Mouse (Mus musculus) heart, embryonic 13.5 days (tissue): ENCODE measurements at regions not wholly inside any gene's neighbourhood (a gene's known extent, or its start where the extent isn't known, plus 50 kb on each side); places are given as distances from the start of the nearest gene placed in this dataset.

ENCODE experiments used
- ATAC-seq: fragments of 200-750 bp; cut with Nextera tagmentation; 2 replicates; pipeline ENCODE4 v1.8.0; 2017; ENCODE audit warnings: moderate TSS enrichment; ENCODE audit not compliant: insufficient number of reproducible peaks, low FRiP score, low TSS enrichment; ENCODE audit errors: extremely low read depth
- H3K27ac ChIP-seq: fragments of 300-500 bp; sonication (generic); replicated peaks from 2 replicates; pipeline ENCODE4 v1.5.1; 2015; ENCODE audit warnings: moderate library complexity, mild to moderate bottlenecking, inconsistent platforms
- H3K27me3 ChIP-seq: fragments of 300-500 bp; sonication (generic); replicated peaks from 2 replicates; pipeline ENCODE4 v1.6.1; 2015; ENCODE audit warnings: mild to moderate bottlenecking, inconsistent platforms
- H3K36me3 ChIP-seq: fragments of 300-500 bp; sonication (generic); 2 replicates; pipeline ENCODE4 v1.6.1; 2015; ENCODE audit warnings: mild to moderate bottlenecking, inconsistent platforms
- H3K4me1 ChIP-seq: fragments of 300-500 bp; sonication (generic); 2 replicates; pipeline ENCODE4 v1.6.1; 2015; ENCODE audit warnings: inconsistent platforms
- H3K4me2 ChIP-seq: fragments of 300-500 bp; sonication (generic); 2 replicates; pipeline ENCODE4 v1.6.1; 2015; ENCODE audit warnings: inconsistent platforms, mild to moderate bottlenecking, moderate library complexity
- H3K4me3 ChIP-seq: fragments of 300-500 bp; sonication (generic); 2 replicates; pipeline ENCODE4 v1.5.1; 2015; ENCODE audit warnings: moderate library complexity, mild to moderate bottlenecking, inconsistent platforms
- H3K9ac ChIP-seq: fragments of 300-500 bp; sonication (generic); 2 replicates; pipeline ENCODE4 v1.6.1; 2015; ENCODE audit warnings: inconsistent platforms, mild to moderate bottlenecking, moderate library complexity
- H3K9me3 ChIP-seq: fragments of 300-500 bp; sonication (generic); 2 replicates; pipeline ENCODE4 v1.6.1; 2016; ENCODE audit warnings: inconsistent platforms
- WGBS: fragments of 180-500 bp; shearing (Covaris S2); methylation state at CpG from one replicate; pipeline ENCODE4 v1.1.7; 2015; ENCODE audit warnings: mixed read lengths; 5-methylcytosine and 5-hydroxymethylcytosine counted together

DNA sequence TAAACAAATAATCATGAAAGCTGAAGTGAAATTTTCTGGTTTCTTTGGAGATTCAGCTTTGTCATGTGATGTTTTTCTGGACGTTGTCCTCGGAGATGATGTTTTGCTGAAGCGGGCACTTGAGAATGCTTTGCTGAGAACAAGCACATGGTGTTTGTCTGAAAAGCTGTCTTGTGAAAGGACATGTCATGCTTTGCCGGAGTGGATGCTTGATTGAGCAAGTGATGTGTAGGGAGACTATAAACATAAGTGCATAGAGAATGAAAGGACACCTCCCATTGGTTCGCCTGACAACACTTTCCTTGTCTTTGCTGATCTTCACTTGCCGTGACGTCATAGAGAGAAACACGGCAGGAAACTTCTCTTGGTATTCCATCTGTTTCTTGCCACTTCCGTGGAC, 318.9 kb downstream of the Fam84b start:
- H3K4me1 ChIP-seq: no peaks in the 10 kb centered on the region
- no peak overlapping the region for H3K4me2 ChIP-seq
- no peak overlapping the region for H3K4me3 ChIP-seq
- H3K9me3 ChIP-seq: no peaks in the 10 kb centered on the region
- no peak for ATAC-seq
- WGBS: 71% methylated on average over 9 of the region's 9 CpGs
- no peak overlapping the region for H3K9ac ChIP-seq
- no peaks in the 10 kb centered on the region for H3K27me3 ChIP-seq
- H3K27ac ChIP-seq: no peak overlapping the region
- H3K36me3 ChIP-seq: no peaks in the 10 kb centered on the region

DNA sequence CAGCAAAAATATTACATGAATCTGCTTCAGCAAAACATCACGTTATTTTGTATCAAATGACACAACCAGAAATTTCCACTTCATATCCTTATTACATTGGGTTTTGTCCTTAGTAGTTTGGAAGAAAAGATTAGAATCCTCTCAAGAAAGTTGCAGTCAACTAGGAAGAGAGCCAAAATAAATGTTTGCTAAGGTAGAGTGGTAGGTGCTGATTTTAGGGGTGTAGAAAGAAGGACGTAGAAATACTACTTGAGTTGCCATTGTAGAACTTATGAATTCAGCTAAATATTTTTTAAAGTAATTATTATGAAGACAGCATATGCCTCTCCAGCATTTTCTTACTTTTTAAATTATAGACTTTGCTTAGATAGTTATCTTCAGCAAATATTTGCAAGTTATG, 336.8 kb downstream of the Fam84b start:
- H3K27ac ChIP-seq: no peak overlapping the region
- H3K4me3 ChIP-seq: no peak overlapping the region
- H3K9ac ChIP-seq: no peak overlapping the region
- H3K4me2 ChIP-seq: no peak overlapping the region
- H3K4me1 ChIP-seq: no peaks in the 10 kb centered on the region
- no peaks in the 10 kb centered on the region for H3K9me3 ChIP-seq
- no peaks in the 10 kb centered on the region for H3K27me3 ChIP-seq
- H3K36me3 ChIP-seq: no peaks in the 10 kb centered on the region
- ATAC-seq: no peak
- 65% methylated on average over 2 of the region's 2 CpGs for WGBS

- Histone ChIP-seq H3K27ac (no peak overlapping the region), H3K4me1 (no peaks in the 10 kb centered on the region), H3K9ac (no peak overlapping the region), H3K4me3 (no peak overlapping the region), H3K27me3 (no peaks in the 10 kb centered on the region), H3K9me3 (no peaks in the 10 kb centered on the region), H3K4me2 (no peak overlapping the region), H3K36me3 (no peaks in the 10 kb centered on the region)
- no peak for ATAC-seq
- WGBS: 69% methylated on average over 4 of the region's 4 CpGs
Observed at GRCm38 (mm10) chr15:60476755-60477310, 376.7 kb downstream of the Fam84b start.

GRCm38 (mm10) chr15:60475086-60475485, 378.5 kb downstream of the Fam84b start:
- no peak overlapping the region for H3K4me2 ChIP-seq
- ATAC-seq: no peak
- no peaks in the 10 kb centered on the region for H3K36me3 ChIP-seq
- H3K4me3 ChIP-seq: no peak overlapping the region
- H3K27me3 ChIP-seq: no peaks in the 10 kb centered on the region
- no peak overlapping the region for H3K9ac ChIP-seq
- no peaks in the 10 kb centered on the region for H3K9me3 ChIP-seq
- no peaks in the 10 kb centered on the region for H3K4me1 ChIP-seq
- WGBS: 53% methylated on average over 3 of the region's 3 CpGs
- no peak overlapping the region for H3K27ac ChIP-seq

DNA sequence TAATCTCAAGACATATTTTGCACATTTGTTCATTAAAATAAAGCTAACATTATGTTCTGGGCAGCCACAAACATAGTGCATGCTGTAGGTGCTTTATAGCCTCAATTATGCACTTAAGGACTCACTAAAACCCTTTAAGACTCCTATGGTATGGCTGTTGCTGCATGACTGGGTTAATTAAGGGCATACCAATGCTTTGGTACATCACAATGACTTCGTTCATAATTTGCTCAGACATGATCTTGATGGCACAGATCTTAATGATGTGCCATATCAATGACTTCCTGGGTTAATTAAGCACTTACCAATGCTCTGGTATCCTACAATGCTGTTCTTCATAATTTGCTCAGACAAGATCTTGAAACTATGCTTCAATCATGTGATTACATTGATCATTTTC, 415.5 kb upstream of the 4933412E24Rik start:
- Histone ChIP-seq H3K9ac (no peak overlapping the region), H3K4me3 (no peak overlapping the region), H3K27me3 (no peaks in the 10 kb centered on the region), H3K27ac (no peak overlapping the region), H3K4me1 (no peaks in the 10 kb centered on the region), H3K4me2 (no peak overlapping the region), H3K36me3 (no peaks in the 10 kb centered on the region), H3K9me3 (no peaks in the 10 kb centered on the region)
- 59% methylated on average over 1 of the region's 1 CpGs for WGBS
- no peak for ATAC-seq

DNA sequence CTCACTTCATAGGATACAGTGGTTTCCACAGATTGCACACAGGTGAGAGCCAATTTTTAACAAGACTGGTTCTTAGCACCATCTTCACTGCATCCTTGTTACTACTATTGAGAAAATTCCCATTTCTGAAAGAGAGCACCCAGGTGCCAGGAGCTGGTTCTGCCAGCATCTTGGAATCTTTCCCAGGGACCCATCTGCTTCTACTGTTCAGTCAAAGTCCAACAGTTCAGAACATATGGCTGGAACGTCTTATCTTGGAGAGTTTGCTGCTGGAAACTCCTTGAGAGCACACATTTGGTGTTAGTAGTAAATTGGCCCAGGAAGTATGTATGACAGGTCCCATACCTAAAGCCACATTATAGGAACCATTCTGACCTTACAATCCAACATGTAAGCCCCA, 402.7 kb upstream of the 4933412E24Rik start:
- no peaks in the 10 kb centered on the region for H3K27me3 ChIP-seq
- H3K4me3 ChIP-seq: no peak overlapping the region
- no peak overlapping the region for H3K4me2 ChIP-seq
- 34% methylated on average over 1 of the region's 1 CpGs for WGBS
- no peak overlapping the region for H3K9ac ChIP-seq
- H3K27ac ChIP-seq: no peak overlapping the region
- no peaks in the 10 kb centered on the region for H3K9me3 ChIP-seq
- no peaks in the 10 kb centered on the region for H3K36me3 ChIP-seq
- no peak for ATAC-seq
- H3K4me1 ChIP-seq: no peaks in the 10 kb centered on the region

DNA sequence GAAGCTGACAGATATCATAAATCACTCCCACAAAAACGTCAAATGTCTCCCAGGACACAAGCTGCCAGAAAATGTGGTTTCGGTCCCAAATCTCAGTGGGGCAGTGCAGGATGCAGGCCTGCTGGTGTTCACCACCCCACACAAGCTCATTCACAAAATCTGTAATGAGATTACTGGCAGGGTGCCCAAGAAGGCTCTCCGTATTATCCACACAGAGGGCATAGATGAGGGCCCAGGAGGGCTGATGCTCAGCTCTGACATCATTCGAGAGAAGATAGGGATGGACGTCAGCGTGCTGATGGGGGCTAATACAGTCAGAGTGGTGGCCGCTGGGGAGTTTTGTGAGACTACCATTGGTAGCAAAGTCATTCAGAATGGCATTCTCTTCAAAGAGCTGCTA, 375.9 kb upstream of the 4933412E24Rik start:
- Histone ChIP-seq H3K9me3 (no peaks in the 10 kb centered on the region), H3K4me2 (no peak overlapping the region), H3K36me3 (no peaks in the 10 kb centered on the region), H3K4me3 (no peak overlapping the region), H3K9ac (no peak overlapping the region), H3K27ac (no peak overlapping the region), H3K27me3 (no peaks in the 10 kb centered on the region), H3K4me1 (no peaks in the 10 kb centered on the region)
- WGBS: 67% methylated on average over 7 of the region's 7 CpGs
- ATAC-seq: no peak

GRCm38 (mm10) chr15:60390336-60390735, 373.9 kb upstream of the 4933412E24Rik start:
- Histone ChIP-seq H3K36me3 (no peaks in the 10 kb centered on the region), H3K27me3 (no peaks in the 10 kb centered on the region), H3K4me3 (no peak overlapping the region), H3K4me2 (no peak overlapping the region), H3K9ac (no peak overlapping the region), H3K27ac (no peak overlapping the region), H3K9me3 (no peaks in the 10 kb centered on the region), H3K4me1 (no peaks in the 10 kb centered on the region)
- WGBS: 86% methylated on average over 1 of the region's 1 CpGs
- no peak for ATAC-seq

DNA sequence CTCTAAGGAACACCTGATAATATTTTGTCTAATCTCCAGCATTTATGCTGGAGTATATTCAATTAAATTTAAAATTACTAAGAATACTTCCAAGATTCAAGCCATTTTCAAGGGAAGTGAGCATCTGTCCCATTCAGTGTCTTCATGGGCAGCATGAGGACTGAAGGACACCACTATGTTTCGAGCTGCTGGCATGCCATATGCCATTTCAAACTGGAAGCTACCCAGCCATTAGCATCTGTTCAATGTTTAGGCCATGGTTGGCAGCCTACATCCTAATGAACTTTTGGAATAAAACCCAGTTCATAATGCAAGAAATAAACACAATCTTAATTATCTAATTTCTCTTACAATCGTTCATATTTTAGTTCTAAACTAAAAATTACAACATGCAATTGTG, 371.5 kb upstream of the 4933412E24Rik start:
- no peak for ATAC-seq
- 77% methylated on average over 2 of the region's 2 CpGs for WGBS

More for the DNA sequence above, 371.5 kb upstream of the 4933412E24Rik start:
- no peaks in the 10 kb centered on the region for H3K4me1 ChIP-seq
- H3K27me3 ChIP-seq: no peaks in the 10 kb centered on the region
- H3K9ac ChIP-seq: no peak overlapping the region
- H3K4me2 ChIP-seq: no peak overlapping the region
- H3K4me3 ChIP-seq: no peak overlapping the region
- no peaks in the 10 kb centered on the region for H3K9me3 ChIP-seq
- no peaks in the 10 kb centered on the region for H3K36me3 ChIP-seq
- no peak overlapping the region for H3K27ac ChIP-seq
